Mouse (Mus musculus) lung, postnatal 0 days (tissue): Measurements from ENCODE around the gene Wdr27.

ENCODE experiments used
- CTCF ChIP-seq: IDR thresholded peaks from 2 replicates; pipeline ENCODE4 v1.5.1; 2016; ENCODE audit warnings: antibody characterized with exemption, mild to moderate bottlenecking
- EP300 ChIP-seq: IDR thresholded peaks from 2 replicates; pipeline ENCODE4 v1.6.1; 2016; ENCODE audit warnings: antibody characterized with exemption, mild to moderate bottlenecking, control low read depth

- TF ChIP-seq CTCF, result no peak
- TF ChIP-seq EP300, result no peak
Observed at GRCm38 (mm10) chr17:14928631-14929030, 14.3 kb downstream of the Wdr27 start.
